Mouse (Mus musculus) layer of hippocampus, adult 9-11 months (tissue): ENCODE data around the gene Myh6.
"Not testable (repeated sequence)": the region's sequence is repeated elsewhere in the genome, so short reads cannot be mapped to it uniquely, and the experiment has no call there.

Experiments
- DNase-seq: peaks from one replicate; pipeline ENCODE4 v3.0.0; 2022

The Myh6 gene

DNA sequence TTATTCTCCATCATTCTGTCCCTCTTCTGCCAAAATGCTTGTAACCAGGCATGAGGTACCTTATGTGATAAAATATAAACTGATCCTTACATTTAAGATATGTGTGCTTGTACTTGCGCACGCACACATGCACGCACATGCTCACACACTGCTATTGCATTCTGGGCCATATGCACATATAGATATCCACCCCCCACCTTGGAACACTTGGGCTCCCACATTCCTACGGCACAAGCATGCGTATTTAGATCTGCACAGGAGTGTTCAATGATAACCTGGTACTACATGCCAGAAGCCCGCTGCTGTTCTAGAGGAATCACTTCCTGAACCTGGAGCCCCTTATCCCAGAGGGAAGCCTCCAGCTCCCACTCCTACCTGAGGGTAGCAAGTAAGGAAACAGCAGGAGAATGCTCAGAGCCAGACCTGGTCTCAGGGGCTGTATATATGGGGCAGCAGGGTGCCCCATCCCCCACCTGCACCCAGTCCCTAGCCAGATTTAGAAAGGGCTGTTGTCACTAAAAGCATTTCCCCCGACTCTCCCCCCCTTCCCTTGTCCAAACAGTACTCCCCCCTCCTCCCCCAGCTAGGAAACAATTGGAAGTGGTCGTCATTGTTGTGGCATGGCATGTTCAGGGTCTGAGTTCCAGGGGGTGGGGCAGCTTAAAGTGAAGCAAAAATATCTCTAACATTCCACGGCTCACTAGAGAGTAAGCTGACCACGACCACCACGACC, 27.6 kb upstream of the Myh6 start, which contains the start of gene Myh7:
Myh7 (minus strand) TSS at position 491 of the 733 bp plus-strand sequence.
- no peak for DNase-seq

GRCm38 (mm10) chr14:54993636-54994035, 26.9 kb upstream of the Myh6 start:
- no peak for DNase-seq

- DNase-seq, result no peak
Measured at GRCm38 (mm10) chr14:54992196-54992595, 25.5 kb upstream of the Myh6 start.

DNA sequence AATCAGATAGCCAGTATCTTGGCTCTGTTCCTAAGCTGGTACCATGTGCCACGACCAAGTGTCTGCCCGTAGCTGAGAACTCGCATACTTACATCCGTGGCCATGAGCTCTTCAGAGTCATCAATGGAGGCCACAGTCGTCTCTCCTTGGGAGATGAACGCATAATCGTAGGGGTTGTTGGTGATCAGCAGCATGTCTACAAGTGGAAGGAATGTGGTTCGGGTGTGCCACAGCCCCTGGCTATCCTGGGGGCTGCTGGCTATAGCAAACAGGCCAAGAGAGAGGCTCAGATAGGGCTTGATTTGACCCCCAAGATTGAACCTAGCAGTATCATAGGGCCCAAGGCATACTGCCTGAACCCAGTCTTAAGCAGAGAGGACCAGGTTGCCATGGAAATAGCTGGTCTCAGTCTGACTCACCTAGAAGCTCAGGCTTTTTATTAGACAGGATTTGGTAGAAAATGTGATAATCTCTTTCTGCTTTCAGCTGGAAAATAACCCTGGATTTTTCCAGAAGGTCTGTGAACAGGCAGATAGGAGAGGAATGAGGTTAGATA, 23.2 kb upstream of the Myh6 start:
- DNase-seq, result no peak

- no peak for DNase-seq
Measured at GRCm38 (mm10) chr14:54988882-54989281, 22.2 kb upstream of the Myh6 start.

- DNase-seq, result not testable (repeated sequence)
Measured at GRCm38 (mm10) chr14:54988350-54988874, 21.7 kb upstream of the Myh6 start.

DNA sequence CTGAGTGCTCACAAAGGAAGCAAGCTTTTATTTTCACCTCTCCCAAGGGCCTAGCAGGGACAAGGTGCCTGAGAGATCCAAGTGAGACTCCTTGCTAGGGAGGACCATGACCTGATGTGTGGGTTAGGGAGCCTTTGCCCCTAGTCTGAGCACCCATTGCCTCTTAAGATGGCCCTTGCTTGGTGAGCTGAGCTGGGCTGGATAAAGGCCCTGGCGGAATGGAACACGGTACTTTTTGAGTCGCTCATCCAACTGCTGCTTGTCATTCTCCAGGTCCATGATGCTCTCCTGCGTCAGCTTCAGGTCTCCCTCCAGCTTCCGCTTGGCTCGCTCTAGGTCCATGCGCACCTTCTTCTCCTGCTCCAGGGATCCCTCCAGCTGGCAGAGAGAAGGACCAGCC, 15.2 kb upstream of the Myh6 start:
- DNase-seq, result no peak

DNA sequence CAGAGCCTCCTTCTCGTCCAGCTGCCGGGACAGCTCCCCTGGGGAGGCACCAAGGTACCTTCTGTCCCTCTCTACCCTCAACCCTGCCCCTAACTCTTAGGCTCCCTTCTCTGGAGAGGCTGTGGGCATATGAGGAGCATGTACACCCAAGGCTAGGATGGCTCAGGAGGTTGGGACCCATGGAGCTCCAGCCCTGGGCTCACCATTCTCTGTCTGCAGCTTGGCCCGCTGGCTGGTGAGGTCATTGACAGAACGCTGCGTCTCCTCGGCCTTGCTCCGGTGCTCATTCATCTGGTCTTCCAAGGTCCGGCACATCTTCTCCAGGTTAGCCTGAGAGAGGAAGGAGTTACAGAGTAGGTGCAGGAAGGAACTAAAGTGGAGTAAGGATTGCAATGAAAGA, 11.9 kb upstream of the Myh6 start:
- no peak for DNase-seq

GRCm38 (mm10) chr14:54976633-54977032, 9.9 kb upstream of the Myh6 start, which contains the start of gene Gm17428:
TSS of gene Gm17428 (plus strand) at chr14:54976933.
- DNase-seq, result no peak

- DNase-seq, result peak; percentile 40
Measured at GRCm38 (mm10) chr14:54974068-54974791, 7.5 kb upstream of the Myh6 start.

DNA sequence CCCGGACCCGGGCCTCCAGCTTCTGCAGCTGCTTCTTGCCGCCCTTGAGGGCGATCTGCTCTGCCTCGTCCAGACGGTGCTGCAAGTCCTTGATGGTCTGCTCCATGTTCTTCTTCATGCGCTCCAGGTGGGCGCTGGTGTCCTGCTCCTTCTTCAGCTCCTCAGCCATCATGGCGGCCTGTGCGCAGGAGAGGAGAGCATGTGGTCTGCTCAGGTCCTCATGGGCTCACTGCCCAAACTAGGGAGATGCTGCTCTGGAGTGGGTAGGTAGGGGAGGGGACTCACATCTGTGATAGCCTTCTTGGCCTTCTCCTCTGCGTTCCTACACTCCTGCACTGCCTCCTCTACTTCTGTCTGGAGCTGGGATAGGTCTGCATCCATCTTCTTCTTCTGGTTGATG, 6.1 kb upstream of the Myh6 start:
- DNase-seq, result not testable (repeated sequence)

DNA sequence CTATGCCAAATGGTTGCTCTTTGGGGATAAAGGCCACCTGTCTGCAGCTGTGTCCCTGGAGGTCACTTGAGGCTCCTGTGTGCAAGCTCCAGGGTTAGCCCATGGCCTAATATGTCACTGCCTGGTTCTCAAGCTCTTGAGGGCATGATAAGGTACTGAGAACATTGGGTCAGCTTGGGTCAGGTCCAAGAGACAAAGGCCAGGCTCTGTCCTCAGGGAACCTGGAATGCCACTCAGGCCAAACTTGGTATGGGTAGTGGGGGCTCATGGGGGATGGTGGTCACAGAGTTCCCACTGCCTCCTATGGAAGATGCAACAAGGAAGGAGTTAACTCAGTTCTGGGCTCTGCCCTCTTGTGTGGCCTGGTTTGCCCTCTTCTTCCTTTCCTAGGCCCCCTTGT, 1.6 kb upstream of the Myh6 start:
- no peak for DNase-seq

DNA sequence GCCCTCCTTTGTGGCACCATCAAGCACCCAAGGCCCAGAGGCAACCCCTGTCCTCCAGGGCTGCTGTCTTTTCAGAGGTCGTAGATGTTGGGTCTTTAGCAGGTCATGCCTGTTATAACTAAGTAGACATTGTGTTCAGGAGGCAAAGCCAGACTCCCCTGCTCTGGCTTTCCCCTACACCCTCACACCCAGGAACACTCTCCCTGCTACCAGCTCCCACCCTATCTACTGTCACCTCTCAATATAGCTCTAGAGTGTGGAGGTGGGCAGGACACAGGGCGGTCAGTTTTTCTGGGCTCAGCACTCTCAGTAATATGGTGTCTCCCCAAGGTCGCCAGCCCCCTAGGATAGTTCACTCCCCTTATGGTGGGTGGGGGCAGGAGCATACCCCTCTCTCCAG, 1.1 kb upstream of the Myh6 start:
- DNase-seq, result no peak

- DNase-seq, result no peak
Measured at GRCm38 (mm10) chr14:54965631-54966030, 1.1 kb downstream of the Myh6 start.

- no peak for DNase-seq
Measured at GRCm38 (mm10) chr14:54965044-54965443, 1.7 kb downstream of the Myh6 start.

- DNase-seq, result no peak
Measured at GRCm38 (mm10) chr14:54963727-54964126, 3.0 kb downstream of the Myh6 start.

- no peak for DNase-seq
Measured at GRCm38 (mm10) chr14:54962714-54963113, 4.0 kb downstream of the Myh6 start.

DNA sequence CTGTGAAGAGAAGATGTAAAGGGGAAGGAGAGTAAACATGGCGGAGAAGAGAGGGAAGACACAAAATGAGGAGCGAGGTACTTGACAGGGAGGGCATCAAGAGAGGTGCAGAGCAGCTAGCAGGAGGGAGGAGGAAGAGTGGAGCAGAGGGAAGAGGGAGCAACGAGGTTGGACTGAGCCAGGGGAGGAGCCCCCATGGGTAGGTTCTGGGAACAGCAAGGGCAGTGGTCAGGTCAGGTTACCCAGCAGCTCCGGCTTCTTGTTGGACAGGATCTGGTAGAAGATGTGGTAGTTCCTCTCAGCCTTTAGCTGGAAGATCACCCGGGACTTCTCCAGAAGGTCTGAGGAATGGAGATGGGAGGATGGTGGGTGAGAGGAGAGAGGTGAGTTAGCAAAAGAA, 5.2 kb downstream of the Myh6 start:
- DNase-seq, result no peak

DNA sequence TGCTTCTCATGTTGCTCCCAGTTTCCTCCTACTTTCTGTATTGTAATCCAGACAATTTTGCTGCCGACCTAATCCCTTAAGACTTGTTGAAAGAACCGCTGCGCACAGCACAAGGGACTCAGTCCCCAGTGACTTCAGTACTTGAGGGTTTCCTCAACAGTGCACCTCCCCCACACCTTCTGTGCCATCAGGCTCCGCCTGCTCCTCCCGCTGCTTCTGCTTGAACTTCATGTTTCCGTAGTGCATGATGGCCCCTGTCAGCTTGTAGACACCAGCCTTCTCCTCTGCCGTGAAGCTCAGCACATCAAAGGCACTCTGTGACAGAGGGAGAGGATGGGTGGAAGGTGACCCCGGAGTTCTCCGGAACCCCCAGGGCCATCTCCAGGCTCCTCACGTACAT, 6.0 kb downstream of the Myh6 start:
- DNase-seq, result peak; percentile 45

- DNase-seq, result not testable (repeated sequence)
Measured at GRCm38 (mm10) chr14:54959853-54960613, 6.7 kb downstream of the Myh6 start.

GRCm38 (mm10) chr14:54959197-54959596, 7.5 kb downstream of the Myh6 start:
- no peak for DNase-seq

DNA sequence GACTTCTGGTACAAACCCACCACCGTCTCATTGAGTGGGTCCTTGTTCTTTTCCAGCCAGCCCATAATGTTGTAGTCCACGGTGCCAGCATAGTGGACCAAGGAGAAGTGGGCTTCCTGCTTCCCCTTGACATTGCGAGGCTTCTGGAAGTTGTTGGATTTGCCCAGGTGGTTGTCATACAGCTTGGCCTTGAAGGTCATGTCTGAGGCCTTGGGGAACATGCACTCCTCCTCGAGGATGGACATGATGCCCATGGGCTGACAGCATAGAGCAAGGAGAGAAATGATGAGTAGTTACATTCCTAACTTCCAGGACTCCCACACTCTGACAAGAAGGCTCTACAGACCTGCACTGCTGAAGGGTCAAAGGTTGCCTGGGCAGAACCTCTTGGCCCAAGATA, 8.2 kb downstream of the Myh6 start:
- DNase-seq, result no peak

GRCm38 (mm10) chr14:54956533-54956932, 10.2 kb downstream of the Myh6 start:
- no peak for DNase-seq
